Mouse (Mus musculus): ENCODE measurements around the gene Dclk1. TPM values are rescaled to one million over a fixed set of nuclear protein-coding genes. Genes with fewer than 3 reads are reported as not detected.

Gene Dclk1
- polyA plus RNA-seq, 2 experiments: 23.3 to 66.2 TPM

- no peaks in the 10 kb centered on the region; the same call in 1 of the 2 replicates for H3K4me1 ChIP-seq (ENCODE audit: control insufficient read depth, insufficient read depth, low read length)
- 30% methylated on average over 1 of the region's 1 CpGs for WGBS
- H3K4me2 ChIP-seq (replicated peaks; ENCODE audit: low read depth, low read length, severe bottlenecking): no peak overlapping the region
- no peaks in the 10 kb centered on the region for H3K9me3 ChIP-seq (ENCODE audit: control insufficient read depth, low read length)
- H3K36me3 ChIP-seq (ENCODE audit: control insufficient read depth, insufficient read depth, low read length): no peaks in the 10 kb centered on the region
- no peak overlapping the region for H3K4me3 ChIP-seq (replicated peaks; ENCODE audit: low read length)
- no peak overlapping the region for H3K9ac ChIP-seq (ENCODE audit: low read depth, low read length, severe bottlenecking)
- no peak overlapping the region for H3K27ac ChIP-seq (replicated peaks; ENCODE audit: low read depth, low read length)
- H3K27me3 ChIP-seq (ENCODE audit: control insufficient read depth, insufficient read depth, low read length): no peaks in the 10 kb centered on the region
- ATAC-seq (ENCODE audit: low FRiP score, low read depth) (no peak), DNase-seq (ENCODE audit: low spot score) (no peak)
- no peak for TF ChIP-seq POLR2A (IDR thresholded peaks at IDR 0.05; ENCODE audit: borderline replicate concordance, extremely low read depth, insufficient read depth, insufficient read length)
Measured at GRCm38 (mm10) chr3:55434276-55434675, 192.1 kb downstream of the Dclk1 start.

GRCm38 (mm10) chr3:55438824-55439446 lies 196.8 kb downstream of the Dclk1 start:
- no peak overlapping the region for H3K27ac ChIP-seq (replicated peaks; ENCODE audit: low read depth, low read length)
- ATAC-seq (ENCODE audit: low FRiP score, low read depth): no peak
- WGBS: 68% methylated on average over 7 of the region's 7 CpGs

DNA sequence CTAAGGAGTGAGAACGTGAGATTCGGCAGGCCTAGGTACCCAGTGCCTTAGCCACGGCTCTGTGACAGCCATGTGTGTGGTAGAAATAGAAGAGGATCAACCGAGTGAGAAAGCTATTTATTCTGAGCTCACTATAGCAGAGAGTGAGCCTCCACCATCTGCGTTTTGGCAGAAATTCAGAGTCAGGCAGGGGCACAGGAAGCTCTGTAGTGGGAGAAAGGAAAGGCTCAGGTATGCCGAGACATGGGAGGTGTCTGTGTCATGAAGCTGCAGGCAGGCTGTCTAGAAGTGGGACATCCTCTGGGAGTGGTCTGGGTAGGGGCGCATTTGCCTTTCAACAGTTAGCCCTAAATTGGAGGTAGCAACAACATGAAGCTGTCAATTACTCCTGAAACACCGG lies 198.2 kb downstream of the Dclk1 start:
- no peak for TF ChIP-seq POLR2A (IDR thresholded peaks at IDR 0.05; ENCODE audit: borderline replicate concordance, extremely low read depth, insufficient read depth, insufficient read length)
- no peak overlapping the region for H3K27ac ChIP-seq (replicated peaks; ENCODE audit: low read depth, low read length)
- ATAC-seq (ENCODE audit: low FRiP score, low read depth): no peak

More at GRCm38 (mm10) chr3:55438824-55439446, 196.8 kb downstream of the Dclk1 start:
- Histone ChIP-seq H3K9me3 (ENCODE audit: control insufficient read depth, low read length) (no peaks in the 10 kb centered on the region), H3K9ac (ENCODE audit: low read depth, low read length, severe bottlenecking) (no peak overlapping the region), H3K4me1 (ENCODE audit: control insufficient read depth, insufficient read depth, low read length) (peaks cover 8% of the 10 kb centered on the region), H3K4me2 (replicated peaks; ENCODE audit: low read depth, low read length, severe bottlenecking) (no peak overlapping the region), H3K27me3 (ENCODE audit: control insufficient read depth, insufficient read depth, low read length) (no peaks in the 10 kb centered on the region), H3K4me3 (replicated peaks; ENCODE audit: low read length) (no peak overlapping the region), H3K36me3 (ENCODE audit: control insufficient read depth, insufficient read depth, low read length) (0 out of 2 replicates have a peak, but pooled peaks cover 3% of the 10 kb centered on the region)
- TF ChIP-seq POLR2A (IDR thresholded peaks at IDR 0.05; ENCODE audit: borderline replicate concordance, extremely low read depth, insufficient read depth, insufficient read length): no peak
- no peak for DNase-seq (ENCODE audit: low spot score)

GRCm38 (mm10) chr3:55442012-55442645 lies 200.0 kb downstream of the Dclk1 start:
- Histone ChIP-seq H3K36me3 (ENCODE audit: control insufficient read depth, insufficient read depth, low read length) (0 out of 2 replicates have a peak, but pooled peaks cover 3% of the 10 kb centered on the region), H3K27ac (replicated peaks; ENCODE audit: low read depth, low read length) (no peak overlapping the region), H3K27me3 (ENCODE audit: control insufficient read depth, insufficient read depth, low read length) (no peaks in the 10 kb centered on the region), H3K9me3 (ENCODE audit: control insufficient read depth, low read length) (no peaks in the 10 kb centered on the region), H3K4me1 (ENCODE audit: control insufficient read depth, insufficient read depth, low read length) (peaks cover 8% of the 10 kb centered on the region), H3K9ac (ENCODE audit: low read depth, low read length, severe bottlenecking) (no peak overlapping the region), H3K4me2 (replicated peaks; ENCODE audit: low read depth, low read length, severe bottlenecking) (no peak overlapping the region), H3K4me3 (replicated peaks; ENCODE audit: low read length) (no peak overlapping the region)
- no peak for ATAC-seq (ENCODE audit: low FRiP score, low read depth)
- 67% methylated on average over 11 of the region's 11 CpGs for WGBS
- no peak for DNase-seq (ENCODE audit: low spot score)
- TF ChIP-seq POLR2A (IDR thresholded peaks at IDR 0.05; ENCODE audit: borderline replicate concordance, extremely low read depth, insufficient read depth, insufficient read length): no peak

More for the DNA sequence above, 198.2 kb downstream of the Dclk1 start:
- 0 out of 2 replicates have a peak, but pooled peaks cover 3% of the 10 kb centered on the region for H3K36me3 ChIP-seq (ENCODE audit: control insufficient read depth, insufficient read depth, low read length)
- H3K27me3 ChIP-seq (ENCODE audit: control insufficient read depth, insufficient read depth, low read length): no peaks in the 10 kb centered on the region
- H3K4me2 ChIP-seq (replicated peaks; ENCODE audit: low read depth, low read length, severe bottlenecking): no peak overlapping the region
- H3K9ac ChIP-seq (ENCODE audit: low read depth, low read length, severe bottlenecking): no peak overlapping the region
- no peak for DNase-seq (ENCODE audit: low spot score)
- peaks cover 8% of the 10 kb centered on the region for H3K4me1 ChIP-seq (ENCODE audit: control insufficient read depth, insufficient read depth, low read length)
- 48% methylated on average over 8 of the region's 8 CpGs for WGBS
- H3K9me3 ChIP-seq (ENCODE audit: control insufficient read depth, low read length): no peaks in the 10 kb centered on the region
- no peak overlapping the region for H3K4me3 ChIP-seq (replicated peaks; ENCODE audit: low read length)

GRCm38 (mm10) chr3:55443271-55443670 lies 201.1 kb downstream of the Dclk1 start:
- no peak for ATAC-seq (ENCODE audit: low FRiP score, low read depth)

More at GRCm38 (mm10) chr3:55443271-55443670, 201.1 kb downstream of the Dclk1 start:
- Histone ChIP-seq H3K27me3 (ENCODE audit: control insufficient read depth, insufficient read depth, low read length) (no peaks in the 10 kb centered on the region), H3K4me2 (replicated peaks; ENCODE audit: low read depth, low read length, severe bottlenecking) (no peak overlapping the region), H3K9ac (ENCODE audit: low read depth, low read length, severe bottlenecking) (no peak overlapping the region), H3K9me3 (ENCODE audit: control insufficient read depth, low read length) (no peaks in the 10 kb centered on the region), H3K4me3 (replicated peaks; ENCODE audit: low read length) (no peak overlapping the region), H3K36me3 (ENCODE audit: control insufficient read depth, insufficient read depth, low read length) (0 out of 2 replicates have a peak, but pooled peaks cover 3% of the 10 kb centered on the region), H3K4me1 (ENCODE audit: control insufficient read depth, insufficient read depth, low read length) (peaks cover 8% of the 10 kb centered on the region), H3K27ac (replicated peaks; ENCODE audit: low read depth, low read length) (no peak overlapping the region)
- DNase-seq (ENCODE audit: low spot score): no peak
- WGBS: 89% methylated on average over 8 of the region's 8 CpGs
- no peak for TF ChIP-seq POLR2A (IDR thresholded peaks at IDR 0.05; ENCODE audit: borderline replicate concordance, extremely low read depth, insufficient read depth, insufficient read length)

All from limb, embryonic 14.5 days (tissue).